Mouse (Mus musculus) kidney, embryonic 15.5 days (tissue): ENCODE results near the gene Chil4. TPM values are rescaled to one million over a fixed set of nuclear protein-coding genes. Genes with fewer than 3 reads are reported as not detected.

ENCODE experiments used
- polyA plus RNA-seq: library from polyadenylated mRNA; unstranded; fragments of >200 nt; fragmentation: Nextera tagmentation; extraction: Ambion mirVana; gene quantifications from 2 replicates; pipeline ENCODE4 v1.2.1, GENCODE M21; 2015

Chil4 gene
- polyA plus RNA-seq, 1 experiment from 2014 or later, result 0.29 TPM

Other genes with a start within 250 kb of the Chil4 start
- gene Ovgp1, start 245.8 kb downstream of the Chil4 start, polyA plus RNA-seq, result 1.6 and 2.0 TPM in 2 replicates
- gene Pifo, start 204.9 kb downstream of the Chil4 start, polyA plus RNA-seq, result 0.23 and 0.24 TPM in 2 replicates
- gene Chil5, start 186.7 kb downstream of the Chil4 start, polyA plus RNA-seq, result not detected in 2 replicates
- 0.13 TPM in 1 of 2 replicates, not detected in the other for gene Chia1, start 106.3 kb downstream of the Chil4 start, polyA plus RNA-seq
- gene Chil3, start 51.9 kb downstream of the Chil4 start, polyA plus RNA-seq, result 0.14 TPM in 1 of 2 replicates, not detected in the other
- not detected in 2 replicates for gene Chil6, start 186.7 kb upstream of the Chil4 start, polyA plus RNA-seq